Mouse (Mus musculus) cerebellum, postnatal 36 days (tissue): ENCODE measurements at regions not wholly inside any gene's neighbourhood (a gene's known extent, or its start where the extent isn't known, plus 50 kb on each side); places are given as distances from the start of the nearest gene placed in this dataset.

ENCODE experiments used
- DNase-seq, 2 experiments: peaks; one replicate each; pipeline ENCODE4 v3.0.0; 2021 to 2022; ENCODE audit warnings: mixed read lengths in 2 of 2

- DNase-seq: no peak
Observed at GRCm38 (mm10) chr1:35600847-35601246, 467.4 kb upstream of the Hs6st1 start.

- no peak for DNase-seq
Observed at GRCm38 (mm10) chr1:35615131-35615530, 453.1 kb upstream of the Hs6st1 start.

GRCm38 (mm10) chr1:35619476-35619875 is 448.7 kb upstream of the Hs6st1 start:
- DNase-seq: no peak

- DNase-seq: no peak
Observed at GRCm38 (mm10) chr1:35642595-35642994, 425.6 kb upstream of the Hs6st1 start.

GRCm38 (mm10) chr1:35653119-35653956 is 414.9 kb upstream of the Hs6st1 start:
- DNase-seq: peak; percentile 10 to 11

GRCm38 (mm10) chr1:35663006-35663405 is 405.2 kb upstream of the Hs6st1 start:
- DNase-seq: no peak

- DNase-seq: peak; percentile 67
Observed at GRCm38 (mm10) chr1:35673524-35673923, 394.7 kb upstream of the Hs6st1 start.

GRCm38 (mm10) chr1:35673992-35674391 is 394.2 kb upstream of the Hs6st1 start:
- DNase-seq: no peak

- peak in 1 of 2 experiments; percentile 13 for DNase-seq
Observed at GRCm38 (mm10) chr1:35682511-35682949, 385.7 kb upstream of the Hs6st1 start.

- DNase-seq: no peak
Observed at GRCm38 (mm10) chr1:35685651-35686050, 382.5 kb upstream of the Hs6st1 start.

GRCm38 (mm10) chr1:35694349-35694748 is 373.9 kb upstream of the Hs6st1 start:
- no peak for DNase-seq

- no peak for DNase-seq
Observed at GRCm38 (mm10) chr1:35694775-35695591, 373.2 kb upstream of the Hs6st1 start.

GRCm38 (mm10) chr1:35697218-35697617 is 371.0 kb upstream of the Hs6st1 start:
- no peak for DNase-seq

- no peak for DNase-seq
Observed at GRCm38 (mm10) chr1:35697834-35698500, 370.2 kb upstream of the Hs6st1 start.

- DNase-seq: no peak
Observed at GRCm38 (mm10) chr1:35702585-35702984, 365.6 kb upstream of the Hs6st1 start.

GRCm38 (mm10) chr1:35706336-35706735 is 361.9 kb upstream of the Hs6st1 start:
- no peak for DNase-seq

GRCm38 (mm10) chr1:35708176-35708788 is 359.9 kb upstream of the Hs6st1 start:
- DNase-seq: no peak

- DNase-seq: no peak
Observed at GRCm38 (mm10) chr1:35709214-35709613, 359.0 kb upstream of the Hs6st1 start.

- DNase-seq: no peak
Observed at GRCm38 (mm10) chr1:35713961-35714360, 354.2 kb upstream of the Hs6st1 start.

- DNase-seq: no peak
Observed at GRCm38 (mm10) chr1:35715931-35716330, 352.3 kb upstream of the Hs6st1 start.

- no peak for DNase-seq
Observed at GRCm38 (mm10) chr1:35717166-35717565, 351.0 kb upstream of the Hs6st1 start.

GRCm38 (mm10) chr1:35717659-35718058 is 350.5 kb upstream of the Hs6st1 start:
- no peak for DNase-seq

GRCm38 (mm10) chr1:35720063-35720462 is 348.1 kb upstream of the Hs6st1 start:
- DNase-seq: no peak
